Comparison of ENCODE assay signal across 8 mouse cellular contexts in genomic region chr7:73628071-73628470, GRCm38 (mm10).
DNase-seq lines count a peak whose midpoint lies in the region; ATAC-seq and TF ChIP-seq lines count a peak whose summit lies in the region.

No protein-coding gene starts in this region.

- peak; percentile 83 for ATAC-seq in forebrain, embryonic 11.5 days (replicated peaks; ENCODE audit: low FRiP score)
- peak; percentile 64; the same call in 1 of the 2 replicates for ATAC-seq in heart, embryonic 15.5 days (replicated peaks; ENCODE audit: insufficient number of reproducible peaks, insufficient read depth, low FRiP score, low read depth)
- ATAC-seq in liver, embryonic 12.5 days, result peak; percentile 72
- ATAC-seq in stomach, postnatal 0 days (ENCODE audit: low FRiP score, low TSS enrichment), result peak; percentile 91

- no peak for TF ChIP-seq EP300 in stomach, postnatal 0 days (optimal IDR thresholded peaks at IDR 0.05)

- no peaks in the 10 kb centered on the region; the same call in 1 of the 2 replicates for H3K9me3 ChIP-seq in E14TG2a.4 (ENCODE audit: low read length)
- no peaks in the 10 kb centered on the region; the same call in 1 of the 2 replicates for H3K9me3 ChIP-seq in forebrain, embryonic 11.5 days (ENCODE audit: control insufficient read depth, low read length)
- H3K9me3 ChIP-seq in heart, embryonic 15.5 days (replicated peaks), result no peaks in the 10 kb centered on the region
- no peaks in the 10 kb centered on the region for H3K9me3 ChIP-seq in liver, embryonic 12.5 days (replicated peaks)
- no peaks in the 10 kb centered on the region for H3K9me3 ChIP-seq in stomach, postnatal 0 days (ENCODE audit: control insufficient read depth, low read length)

- WGBS in forebrain, embryonic 11.5 days, result under 1% methylated on average over 6 of the region's 6 CpGs
- WGBS in heart, embryonic 15.5 days, result 0% methylated on average over 6 of the region's 6 CpGs
- 1% methylated on average over 6 of the region's 6 CpGs for WGBS in liver, embryonic 12.5 days (ENCODE audit: insufficient replicate concordance)
- WGBS in stomach, postnatal 0 days, result 0% methylated on average over 6 of the region's 6 CpGs

- H3K4me2 ChIP-seq in forebrain, embryonic 11.5 days (ENCODE audit: low read depth, low read length, severe bottlenecking), result no peak overlapping the region
- no peak overlapping the region for H3K4me2 ChIP-seq in heart, embryonic 15.5 days
- H3K4me2 ChIP-seq in liver, embryonic 12.5 days, result no peak overlapping the region
- H3K4me2 ChIP-seq in stomach, postnatal 0 days (replicated peaks; ENCODE audit: low read depth), result no peak overlapping the region

- peak overlapping the region; percentile 52 for H3K4me3 ChIP-seq in E14TG2a.4 (replicated peaks; ENCODE audit: low read length)
- no peak overlapping the region for H3K4me3 ChIP-seq in forebrain, embryonic 11.5 days (ENCODE audit: low read depth, low read length)
- no peak overlapping the region for H3K4me3 ChIP-seq in heart, embryonic 15.5 days
- no peak overlapping the region for H3K4me3 ChIP-seq in liver, embryonic 12.5 days
- H3K4me3 ChIP-seq in stomach, postnatal 0 days (ENCODE audit: low read depth, low read length), result no peak overlapping the region

- TF ChIP-seq CTCF in E14TG2a.4 (conservative IDR thresholded peaks at IDR 0.05; ENCODE audit: low read length), result peak; percentile 97
- peak; percentile 96 for TF ChIP-seq CTCF in stomach, postnatal 0 days (IDR thresholded peaks at IDR 0.05; ENCODE audit: low read depth)

- H3K9ac ChIP-seq in forebrain, embryonic 11.5 days (ENCODE audit: low read length), result no peak overlapping the region
- no peak overlapping the region for H3K9ac ChIP-seq in heart, embryonic 15.5 days
- no peak overlapping the region for H3K9ac ChIP-seq in liver, embryonic 12.5 days
- H3K9ac ChIP-seq in stomach, postnatal 0 days (ENCODE audit: low read length), result no peak overlapping the region

- no peaks in the 10 kb centered on the region for H3K36me3 ChIP-seq in E14TG2a.4 (ENCODE audit: insufficient read depth, low read length)
- no peaks in the 10 kb centered on the region for H3K36me3 ChIP-seq in forebrain, embryonic 11.5 days (ENCODE audit: control insufficient read depth, insufficient read depth, low read length)
- H3K36me3 ChIP-seq in heart, embryonic 15.5 days, result no peaks in the 10 kb centered on the region
- H3K36me3 ChIP-seq in liver, embryonic 12.5 days, result no peaks in the 10 kb centered on the region
- no peaks in the 10 kb centered on the region for H3K36me3 ChIP-seq in stomach, postnatal 0 days (ENCODE audit: control insufficient read depth, insufficient read depth, low read length)

- H3K4me1 ChIP-seq in E14TG2a.4 (replicated peaks; ENCODE audit: low read depth, low read length), result peaks cover 78% of the 10 kb centered on the region
- no peaks in the 10 kb centered on the region for H3K4me1 ChIP-seq in forebrain, embryonic 11.5 days (replicated peaks; ENCODE audit: control insufficient read depth, insufficient read depth, low read length)
- 0 out of 2 replicates have a peak, but pooled peaks cover 2% of the 10 kb centered on the region for H3K4me1 ChIP-seq in heart, embryonic 15.5 days (replicated peaks)
- H3K4me1 ChIP-seq in liver, embryonic 12.5 days, result peaks cover 29% of the 10 kb centered on the region
- no peaks in the 10 kb centered on the region for H3K4me1 ChIP-seq in stomach, postnatal 0 days (replicated peaks; ENCODE audit: control insufficient read depth, insufficient read depth)

- H3K27me3 ChIP-seq in E14TG2a.4 (ENCODE audit: insufficient read depth, low read length), result no peaks in the 10 kb centered on the region
- H3K27me3 ChIP-seq in forebrain, embryonic 11.5 days (ENCODE audit: control insufficient read depth, insufficient read depth, low read length), result no peaks in the 10 kb centered on the region
- H3K27me3 ChIP-seq in heart, embryonic 15.5 days, result no peaks in the 10 kb centered on the region
- H3K27me3 ChIP-seq in liver, embryonic 12.5 days (replicated peaks), result no peaks in the 10 kb centered on the region; the same call in 1 of the 2 replicates
- H3K27me3 ChIP-seq in stomach, postnatal 0 days (ENCODE audit: control insufficient read depth, insufficient read depth, low read length), result no peaks in the 10 kb centered on the region

- peak; percentile 69 for DNase-seq in c-Kit-negative CD71-positive TER-119-positive erythroid progenitor cells, embryonic 14.5 days (ENCODE audit: low read depth, low spot score)
- DNase-seq in forebrain, embryonic 11.5 days (ENCODE audit: low spot score), result peak; percentile 70
- DNase-seq in kidney, postnatal 10 days, result peak; percentile 77
- peak; percentile 73 to 81 for DNase-seq in natural killer cell, adult 2 months (ENCODE audit: low spot score in 2 of 2)
- peak; percentile 75 for DNase-seq in stomach, postnatal 0 days (ENCODE audit: low spot score)

- H3K27ac ChIP-seq in forebrain, embryonic 11.5 days (ENCODE audit: low read depth, low read length), result no peak overlapping the region
- H3K27ac ChIP-seq in heart, embryonic 15.5 days, result no peak overlapping the region
- no peak overlapping the region for H3K27ac ChIP-seq in liver, embryonic 12.5 days
- H3K27ac ChIP-seq in stomach, postnatal 0 days (replicated peaks), result no peak overlapping the region
